Mouse (Mus musculus) bone marrow, adult 2 months (tissue): ENCODE results near the gene Prpf40b.

ENCODE experiments used
- CTCF ChIP-seq: fragments of 200-500 bp; IDR thresholded peaks from 2 replicates; pipeline ENCODE4 v1.5.1; 2011; ENCODE audit warnings: low read length, control low read depth; ENCODE audit not compliant: control insufficient read depth, insufficient read depth
- POLR2A ChIP-seq: fragments of 200-500 bp; IDR thresholded peaks from 2 replicates; pipeline ENCODE4 v1.6.1; 2011; ENCODE audit warnings: low read depth, mild to moderate bottlenecking, control low read depth, low read length, borderline replicate concordance; ENCODE audit not compliant: control insufficient read depth

DNA sequence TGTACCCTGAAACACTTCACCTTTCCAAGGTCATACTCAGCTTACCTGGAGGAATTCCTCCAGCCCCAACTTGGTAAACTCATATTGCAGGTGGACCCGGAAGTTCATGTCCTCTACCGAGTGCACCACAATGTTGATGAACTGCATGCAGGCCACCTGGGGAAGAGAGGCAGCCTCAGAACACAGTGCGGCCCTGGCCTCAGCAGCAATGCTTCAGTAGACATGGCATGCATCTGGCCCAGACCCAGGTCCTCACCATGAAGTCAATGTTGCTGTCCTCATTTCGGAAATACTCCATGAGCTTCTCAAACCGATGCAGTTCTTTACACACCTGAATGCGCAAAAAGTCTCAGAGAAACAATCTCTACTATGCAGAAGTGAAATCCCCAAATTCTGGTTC, 30.7 kb downstream of the Prpf40b start:
- TF ChIP-seq CTCF (no peak), POLR2A (no peak)
